Mouse (Mus musculus) adrenal gland, postnatal 36 days (tissue): ENCODE data around the gene Clic4. TPM values are rescaled to one million over a fixed set of nuclear protein-coding genes. Genes with fewer than 3 reads are reported as not detected.

Experiments
- DNase-seq, 2 experiments: peaks; one replicate each; pipeline ENCODE4 v3.0.0; 2021; ENCODE audit warnings: mixed read lengths in 1 of 2
- long read RNA-seq, 2 experiments: library from polyadenylated mRNA; stranded (forward); transcript quantifications; one replicate each; pipeline ENCODE4 v2.0.0; 2021; ENCODE audit warnings: borderline sequencing depth in 2 of 2
- total RNA-seq, 2 experiments: library from RNA; stranded (reverse); gene quantifications; 2 replicates each; pipeline ENCODE4 v1.2.3; 2021

The Clic4 gene
- total RNA-seq: 100 to 1,000 TPM in 1 of 2 experiments, 10 to 100 TPM in 1; 73.1 to 114 TPM
- long read RNA-seq, experiment 1, full-length matches to known transcripts: 23 of 61 reads
- long read RNA-seq, experiment 1, partial matches to known transcripts: 2 of 61 reads
- long read RNA-seq, experiment 1, other reads (novel, unspliced or antisense): 36 of 61 reads
- long read RNA-seq, experiment 2, full-length matches to known transcripts: 16 of 25 reads
- long read RNA-seq, experiment 2, partial matches to known transcripts: 2 of 25 reads
- long read RNA-seq, experiment 2, other reads (novel, unspliced or antisense): 7 of 25 reads

- DNase-seq: peak; percentile 100
Observed at GRCm38 (mm10) chr4:135272640-135273306, at the start of gene Clic4. Gene Clic4, minus strand, starts transcription at chr4:135272814.

DNA sequence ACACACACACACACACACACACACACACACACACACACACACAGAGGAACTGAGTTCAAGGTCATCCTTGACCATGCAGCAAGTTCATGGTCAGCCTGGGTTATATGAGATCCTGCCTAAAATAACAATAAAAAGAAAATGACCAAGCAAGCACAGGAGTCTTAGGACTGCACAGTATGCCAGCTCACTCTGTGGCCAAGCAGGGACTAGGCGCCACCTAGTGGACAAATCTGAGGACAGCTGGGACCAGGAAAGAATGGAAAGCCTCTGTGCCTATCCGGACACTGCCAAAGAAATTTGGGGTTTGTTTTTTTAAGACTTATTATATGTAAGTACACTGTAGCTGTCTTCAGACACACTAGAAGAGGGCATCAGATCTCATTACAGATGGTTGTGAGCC lies 45.4 kb upstream of the Clic4 start:
- peak; percentile 78 for DNase-seq

- no peak for DNase-seq
Observed at GRCm38 (mm10) chr4:135317539-135317938, 44.9 kb upstream of the Clic4 start.

DNA sequence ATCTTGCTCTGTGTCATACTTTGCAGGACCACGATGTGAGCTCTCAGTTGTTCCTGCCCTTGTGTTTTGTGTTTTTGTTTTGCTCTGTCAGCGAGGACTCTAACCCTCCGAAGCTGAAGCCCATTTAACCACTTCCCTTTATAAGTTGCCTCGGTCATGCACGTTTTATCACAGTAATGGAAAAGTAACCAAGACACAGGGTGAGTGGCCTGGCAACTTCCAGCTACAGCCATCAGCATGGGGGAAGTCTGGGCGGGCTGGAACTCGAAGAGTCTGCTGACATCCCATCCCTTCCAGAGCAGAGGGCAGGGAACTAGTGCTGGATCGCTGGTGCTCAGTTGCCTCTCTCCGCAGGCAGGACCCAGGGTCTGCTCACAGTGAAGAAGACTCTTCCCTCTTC lies 42.7 kb upstream of the Clic4 start:
- no peak for DNase-seq

- DNase-seq: no peak
Observed at GRCm38 (mm10) chr4:135314419-135314832, 41.8 kb upstream of the Clic4 start.

- peak in 1 of 2 experiments; percentile 37 for DNase-seq
Observed at GRCm38 (mm10) chr4:135313761-135314241, 41.2 kb upstream of the Clic4 start.

- DNase-seq: peak in 1 of 2 experiments; percentile 18
Observed at GRCm38 (mm10) chr4:135313111-135313691, 40.6 kb upstream of the Clic4 start.

DNA sequence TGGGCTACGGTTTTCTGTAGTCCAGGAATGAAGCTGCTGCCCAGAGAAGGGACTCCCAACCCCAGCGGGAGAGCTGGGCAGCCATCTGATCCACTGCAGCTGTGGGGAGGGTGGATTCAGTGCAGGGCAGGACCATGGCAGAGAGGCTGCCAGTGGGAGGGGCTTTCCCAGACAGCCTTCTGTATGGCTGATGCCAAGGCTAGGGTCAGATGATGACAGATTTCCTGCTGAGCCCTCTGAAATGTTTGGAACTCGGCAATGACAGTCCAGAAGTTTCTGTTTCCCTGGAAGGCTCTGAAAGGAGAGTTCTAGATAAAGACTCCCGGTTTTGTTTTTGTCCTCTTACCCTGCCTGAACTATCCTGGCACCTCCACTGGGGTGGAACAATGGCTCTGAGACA lies 40.1 kb upstream of the Clic4 start:
- DNase-seq: peak; percentile 83 to 87

GRCm38 (mm10) chr4:135310371-135310770 lies 37.8 kb upstream of the Clic4 start:
- DNase-seq: no peak

DNA sequence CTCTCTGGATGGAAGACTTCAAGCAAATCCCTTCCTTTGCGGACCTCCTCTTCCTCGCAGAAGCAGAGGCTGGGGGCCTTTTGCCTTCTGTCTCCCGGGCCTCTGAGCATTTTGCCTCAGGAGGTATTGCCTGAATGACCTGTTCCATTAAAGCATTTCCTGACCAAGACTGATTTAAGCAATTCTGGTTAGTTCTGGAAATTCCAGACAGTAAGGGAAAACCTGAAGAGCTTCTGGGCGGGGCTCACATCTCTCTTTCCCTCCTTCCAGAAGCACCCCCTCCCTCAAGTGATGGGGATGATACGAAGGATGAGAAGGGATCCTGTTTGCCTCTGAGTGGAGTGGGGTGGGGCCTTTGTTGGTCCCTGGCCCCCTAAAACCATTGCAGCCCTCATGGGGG lies 37.1 kb upstream of the Clic4 start:
- no peak for DNase-seq

- DNase-seq: no peak
Observed at GRCm38 (mm10) chr4:135309112-135309659, 36.6 kb upstream of the Clic4 start.

DNA sequence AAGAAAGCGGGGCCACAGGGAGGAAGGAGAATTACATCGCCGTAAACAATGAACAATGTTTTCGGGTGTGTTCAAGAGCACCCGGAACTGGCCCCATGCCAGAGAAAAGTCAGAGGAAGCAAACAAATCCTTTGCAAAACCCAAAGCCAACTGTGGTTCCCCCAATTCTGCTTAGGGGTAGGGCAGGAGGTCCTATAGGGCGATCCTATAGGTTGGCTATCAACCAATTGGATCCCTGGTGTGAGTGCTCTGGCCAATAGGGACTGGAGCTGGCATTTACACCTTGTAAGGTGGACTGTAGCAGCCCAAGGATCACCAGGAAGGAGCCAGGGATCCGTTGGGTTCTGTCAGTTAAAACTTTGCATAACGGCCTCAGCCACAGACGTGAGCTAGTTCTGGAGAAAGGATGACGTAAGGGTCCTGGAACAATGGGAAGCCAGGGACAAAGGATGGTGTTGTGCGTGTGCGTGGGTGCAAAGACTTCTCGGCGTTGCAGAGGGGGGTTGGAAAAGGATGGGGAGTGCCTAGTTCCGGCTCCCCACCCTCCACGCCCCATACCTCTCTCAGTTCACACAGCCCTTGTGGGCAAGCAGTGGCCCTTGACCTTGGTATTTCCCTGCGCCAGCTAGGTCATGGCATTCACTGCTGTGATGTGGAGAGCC lies 34.5 kb upstream of the Clic4 start:
- peak in 1 of 2 experiments; percentile 37 for DNase-seq

DNA sequence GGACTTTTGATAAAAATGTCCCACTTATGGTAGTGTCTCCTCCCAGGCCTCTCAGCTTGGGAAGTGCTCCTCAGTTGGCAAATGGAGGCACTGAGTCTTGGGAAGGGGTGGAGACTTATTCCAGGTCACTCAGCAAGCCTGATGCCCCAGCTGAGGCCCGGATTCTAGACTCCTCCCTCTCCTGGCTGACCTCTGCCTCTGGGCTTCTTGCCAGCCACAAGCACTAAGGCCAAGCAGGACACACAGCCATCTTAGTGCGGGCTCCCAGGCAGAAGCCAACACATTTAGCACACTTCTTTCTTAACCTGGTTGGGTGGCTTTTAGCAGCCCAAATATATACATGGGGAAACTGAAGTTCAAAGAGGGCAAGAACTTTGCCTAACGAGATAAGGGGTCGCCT lies 33.9 kb upstream of the Clic4 start:
- DNase-seq: peak; percentile 83 to 84

DNA sequence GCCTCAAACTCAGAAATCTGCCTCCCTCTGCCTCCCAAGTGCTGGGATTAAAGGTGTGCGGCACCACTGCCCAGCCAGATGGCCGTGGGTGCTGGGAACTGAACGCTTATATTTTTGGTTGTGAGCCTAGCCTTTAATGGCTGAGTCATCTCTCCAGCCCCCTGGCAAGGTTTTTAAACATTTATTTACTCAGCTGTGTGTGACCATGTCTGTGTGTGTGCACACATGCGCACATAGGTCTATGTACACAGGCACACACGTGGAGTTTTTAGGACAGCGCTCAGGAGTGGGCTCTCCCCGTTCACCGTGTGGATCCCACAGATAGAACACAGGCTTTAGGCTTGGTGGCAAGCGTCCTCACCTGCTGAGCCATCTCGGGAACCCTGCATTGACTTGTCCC lies 29.6 kb upstream of the Clic4 start:
- DNase-seq: no peak

DNA sequence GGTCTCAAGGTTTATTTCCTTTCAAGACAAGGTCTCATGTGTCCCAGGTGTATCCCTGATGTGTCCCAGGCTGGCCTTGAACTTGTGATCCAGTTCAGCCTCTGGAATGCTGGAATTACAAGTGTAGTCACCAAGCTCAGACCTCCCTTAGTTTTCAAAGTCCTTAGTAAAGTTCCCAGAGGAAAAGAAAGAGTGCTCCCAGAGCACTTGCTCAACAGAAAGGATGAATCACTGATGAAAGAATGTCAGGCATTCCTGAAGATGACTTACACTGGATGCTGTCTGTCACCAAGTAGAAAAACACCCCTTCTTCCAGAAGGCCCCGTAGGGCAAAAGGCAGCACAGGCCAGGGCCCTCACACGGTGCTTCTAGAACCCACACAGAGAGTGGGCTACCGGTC lies 28.6 kb upstream of the Clic4 start:
- no peak for DNase-seq

- no peak for DNase-seq
Observed at GRCm38 (mm10) chr4:135300248-135301041, 27.8 kb upstream of the Clic4 start.

DNA sequence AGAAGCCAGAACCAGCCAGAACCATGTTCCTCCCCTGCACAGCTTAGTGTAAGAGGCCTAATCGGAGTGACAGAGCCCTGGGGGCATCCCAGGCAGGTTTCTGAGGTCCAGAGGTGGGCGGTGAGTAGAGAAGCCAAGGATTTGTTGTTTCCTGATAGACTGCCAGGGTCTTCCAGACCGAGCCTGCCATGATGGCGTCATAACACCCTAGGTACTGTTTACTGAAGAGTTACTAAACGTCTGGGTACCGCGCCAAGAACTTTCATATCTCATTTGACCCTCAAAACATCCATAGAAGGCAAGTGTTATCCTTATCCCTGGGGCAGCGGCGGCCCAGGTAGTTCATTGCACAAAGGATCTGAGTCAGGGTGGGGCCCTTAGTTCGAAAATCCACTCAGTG lies 26.1 kb upstream of the Clic4 start:
- DNase-seq: no peak

GRCm38 (mm10) chr4:135297931-135298546 lies 25.4 kb upstream of the Clic4 start:
- DNase-seq: peak in 1 of 2 experiments; percentile 52

DNA sequence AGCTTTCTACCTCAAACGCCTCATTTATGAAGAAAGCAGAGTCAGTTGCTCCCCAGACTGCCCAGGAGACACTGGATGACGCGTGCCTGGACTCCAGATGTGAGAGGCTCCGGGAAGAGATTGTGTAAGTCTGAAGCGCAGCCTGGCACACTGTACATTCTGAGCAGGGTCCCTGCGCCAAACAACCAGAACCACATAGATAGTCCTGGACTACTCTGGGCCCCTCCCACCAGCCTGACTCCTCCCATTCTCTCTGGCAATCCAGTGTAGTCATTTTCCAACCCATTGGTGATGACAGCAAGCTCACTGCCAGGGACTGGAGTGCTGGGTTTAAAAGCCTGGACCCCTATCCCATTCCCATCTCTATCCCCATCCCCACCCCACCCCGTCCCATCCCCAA lies 24.5 kb upstream of the Clic4 start:
- DNase-seq: no peak

DNA sequence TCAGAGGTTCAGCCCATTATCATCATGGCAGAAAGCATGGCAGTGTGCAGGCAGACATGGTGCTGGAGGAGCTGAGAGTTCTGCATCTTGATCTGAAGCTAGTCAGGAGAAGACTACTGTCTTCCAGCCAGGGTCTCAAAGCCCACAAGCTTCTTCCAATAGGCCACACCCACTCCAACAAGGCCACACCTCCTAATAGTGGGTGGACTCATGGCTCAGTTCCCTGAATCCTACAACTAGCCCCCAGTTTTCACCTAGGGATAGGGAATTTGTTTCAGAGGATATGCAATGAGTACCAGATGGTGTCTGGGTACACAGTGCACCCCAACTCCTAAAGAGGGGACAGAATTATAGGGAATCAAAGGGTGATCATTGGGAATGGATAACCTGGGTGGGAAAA lies 24.0 kb upstream of the Clic4 start:
- DNase-seq: no peak

DNA sequence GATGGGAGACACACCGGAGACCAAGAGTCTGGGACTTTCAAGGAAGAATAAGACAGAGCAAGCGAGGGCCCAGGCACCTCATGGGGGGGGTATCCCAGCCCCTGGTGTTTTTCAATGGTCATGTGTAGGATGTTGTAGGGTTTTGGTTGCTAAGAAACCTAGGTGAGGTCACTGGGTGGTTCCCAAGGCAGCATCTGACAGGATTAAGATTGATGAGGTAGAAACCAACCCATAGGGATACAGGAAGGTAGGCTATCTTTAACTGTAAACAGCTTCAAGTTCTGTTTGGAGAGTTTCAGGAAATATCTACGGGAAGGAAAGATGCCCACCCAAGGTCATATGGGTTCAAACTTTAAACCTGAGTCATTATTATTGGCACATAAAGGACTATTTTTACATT lies 21.2 kb upstream of the Clic4 start:
- no peak for DNase-seq
